Mouse (Mus musculus) bone marrow, adult 2 months (tissue): ENCODE measurements around the gene Ece1.

Source experiments
- CTCF ChIP-seq: fragments of 200-500 bp; IDR thresholded peaks from 2 replicates; pipeline ENCODE4 v1.5.1; 2011; ENCODE audit warnings: low read length, control low read depth; ENCODE audit not compliant: control insufficient read depth, insufficient read depth
- POLR2A ChIP-seq: fragments of 200-500 bp; IDR thresholded peaks from 2 replicates; pipeline ENCODE4 v1.6.1; 2011; ENCODE audit warnings: low read depth, mild to moderate bottlenecking, control low read depth, low read length, borderline replicate concordance; ENCODE audit not compliant: control insufficient read depth

DNA sequence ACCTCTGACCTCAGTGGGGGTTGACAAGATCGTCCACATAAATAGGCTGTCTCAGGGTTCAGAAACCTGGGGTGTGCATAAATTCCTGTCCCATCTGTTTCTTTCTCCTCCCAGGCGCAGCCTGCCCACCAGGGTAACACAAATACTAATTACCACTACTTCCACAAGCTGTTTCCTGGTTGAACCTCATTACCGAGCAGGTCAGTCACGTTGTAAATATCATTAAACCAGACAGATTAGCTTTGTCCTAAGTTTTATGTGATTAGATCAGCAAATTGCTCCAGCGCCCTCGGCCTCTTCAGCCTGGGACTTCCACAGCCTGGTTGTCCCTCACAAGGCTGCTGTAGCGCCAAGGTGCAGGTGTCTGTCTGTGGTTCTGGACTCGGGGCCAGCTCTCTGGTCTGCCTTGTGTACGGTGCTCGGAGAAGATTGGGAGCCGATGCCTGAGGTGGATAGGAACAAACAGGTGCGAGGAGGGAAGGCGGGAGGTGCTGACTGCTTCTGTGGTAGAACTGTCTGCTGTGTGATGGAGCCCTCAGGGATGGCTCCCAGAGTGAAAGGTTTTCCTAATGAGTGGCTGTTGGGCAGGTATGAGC, 43.0 kb downstream of the Ece1 start:
- TF ChIP-seq POLR2A (no peak), CTCF (no peak)
